Mouse (Mus musculus): Measurements from ENCODE around the gene Gpr34. TPM values are rescaled to one million over a fixed set of nuclear protein-coding genes. Genes with fewer than 3 reads are reported as not detected.

Gpr34 gene
- polyA plus RNA-seq, 1 experiment from 2014 or later, result 0.53 TPM

GRCm38 (mm10) chrX:13681748-13682147 is 49.9 kb downstream of the Gpr34 start:
- 74% methylated on average over 3 of the region's 3 CpGs for WGBS (ENCODE audit: insufficient replicate concordance)
- Histone ChIP-seq H3K27me3 (ENCODE audit: insufficient read depth, low read length) (no peaks in the 10 kb centered on the region), H3K27ac (ENCODE audit: low read depth) (no peak overlapping the region), H3K4me3 (ENCODE audit: low read depth, low read length) (no peak overlapping the region), H3K9me3 (ENCODE audit: low read length) (no peaks in the 10 kb centered on the region), H3K9ac (replicated peaks) (no peak overlapping the region), H3K4me1 (ENCODE audit: insufficient read depth) (no peaks in the 10 kb centered on the region), H3K4me2 (ENCODE audit: low read depth, low read length) (no peak overlapping the region), H3K36me3 (replicated peaks; ENCODE audit: insufficient read depth, low read length) (no peaks in the 10 kb centered on the region)
- TF ChIP-seq CTCF (IDR thresholded peaks at IDR 0.05; ENCODE audit: low read depth) (no peak), EP300 (IDR thresholded peaks at IDR 0.05; ENCODE audit: low read depth) (no peak)
- ATAC-seq (no peak), DNase-seq (no peak)

GRCm38 (mm10) chrX:13686589-13686988 is 54.7 kb downstream of the Gpr34 start:
- WGBS (ENCODE audit: insufficient replicate concordance), result 76% methylated on average over 1 of the region's 1 CpGs
- Histone ChIP-seq H3K9ac (replicated peaks) (no peak overlapping the region), H3K27ac (ENCODE audit: low read depth) (no peak overlapping the region), H3K4me1 (ENCODE audit: insufficient read depth) (no peaks in the 10 kb centered on the region), H3K4me3 (ENCODE audit: low read depth, low read length) (no peak overlapping the region), H3K36me3 (replicated peaks; ENCODE audit: insufficient read depth, low read length) (no peaks in the 10 kb centered on the region), H3K27me3 (ENCODE audit: insufficient read depth, low read length) (no peaks in the 10 kb centered on the region), H3K4me2 (ENCODE audit: low read depth, low read length) (no peak overlapping the region), H3K9me3 (ENCODE audit: low read length) (no peaks in the 10 kb centered on the region)
- no peak for ATAC-seq
- TF ChIP-seq CTCF (IDR thresholded peaks at IDR 0.05; ENCODE audit: low read depth) (no peak), EP300 (IDR thresholded peaks at IDR 0.05; ENCODE audit: low read depth) (no peak)
- DNase-seq, result no peak

GRCm38 (mm10) chrX:13688356-13688755 is 56.5 kb downstream of the Gpr34 start:
- Histone ChIP-seq H3K27me3 (ENCODE audit: insufficient read depth, low read length) (no peaks in the 10 kb centered on the region), H3K4me2 (ENCODE audit: low read depth, low read length) (no peak overlapping the region), H3K4me3 (ENCODE audit: low read depth, low read length) (no peak overlapping the region), H3K9ac (replicated peaks) (no peak overlapping the region), H3K9me3 (ENCODE audit: low read length) (no peaks in the 10 kb centered on the region), H3K36me3 (replicated peaks; ENCODE audit: insufficient read depth, low read length) (no peaks in the 10 kb centered on the region), H3K4me1 (ENCODE audit: insufficient read depth) (no peaks in the 10 kb centered on the region), H3K27ac (ENCODE audit: low read depth) (no peak overlapping the region)
- TF ChIP-seq EP300 (IDR thresholded peaks at IDR 0.05; ENCODE audit: low read depth) (no peak), CTCF (IDR thresholded peaks at IDR 0.05; ENCODE audit: low read depth) (no peak)
- ATAC-seq, result no peak
- DNase-seq, result no peak
- WGBS (ENCODE audit: insufficient replicate concordance), result 73% methylated on average over 2 of the region's 2 CpGs

Small RNA genes lying within 50 kb of the gene (microRNA-seq; reads per million reads assigned to microRNA genes)
- not detected for gene Gm25246

Other genes with a start within 250 kb of the Gpr34 start
- gene Nyx, start 166.0 kb upstream of the Gpr34 start, polyA plus RNA-seq (2015; fragmentation: Nextera tagmentation; extraction: Ambion mirVana), result 0.02 TPM in 1 of 2 replicates, not detected in the other
- 0.07 TPM in 1 of 2 replicates, not detected in the other for gene Gpr82, start 29.3 kb downstream of the Gpr34 start, polyA plus RNA-seq (2015; fragmentation: Nextera tagmentation; extraction: Ambion mirVana)
- gene Cask, start 219.3 kb downstream of the Gpr34 start, polyA plus RNA-seq (2015; fragmentation: Nextera tagmentation; extraction: Ambion mirVana), result 1.9 and 2.2 TPM in 2 replicates

Data from liver, postnatal 0 days (tissue).